Mouse (Mus musculus): ENCODE measurements around the gene Atat1. TPM values are rescaled to one million over a fixed set of nuclear protein-coding genes. Genes with fewer than 3 reads are reported as not detected.

Gene Atat1
- total RNA-seq, 2 experiments from 2014 or later, result 3.9 to 4.8 TPM

- peak; percentile 50 for DNase-seq (ENCODE audit: low spot score)
Observed at GRCm38 (mm10) chr17:35917463-35918251, 7.8 kb upstream of the Atat1 start.

DNA sequence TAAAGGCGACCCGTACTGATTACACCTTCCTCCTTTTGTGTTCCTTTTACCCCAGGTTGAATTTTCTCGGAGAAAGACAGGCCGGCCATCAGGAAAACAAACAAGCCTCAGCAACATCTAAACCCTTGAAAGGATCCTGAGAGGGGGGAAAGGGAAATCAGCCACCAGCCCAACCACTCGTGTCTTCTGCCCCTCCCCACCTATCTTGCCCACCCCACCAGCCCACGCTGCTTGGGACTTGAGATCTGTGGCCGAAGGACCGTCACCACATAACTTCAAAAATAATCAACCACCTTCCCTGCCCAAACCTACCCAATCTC, 7.2 kb upstream of the Atat1 start:
- no peak for DNase-seq (ENCODE audit: low spot score)

- DNase-seq (ENCODE audit: low spot score), result peak; percentile 99
Observed at GRCm38 (mm10) chr17:35916297-35917142, 6.6 kb upstream of the Atat1 start, which contains the start of the genes Mrps18b and Ppp1r10. Gene Mrps18b, minus strand, starts transcription at chr17:35916389. Gene Ppp1r10, plus strand, starts transcription at chr17:35916434.

DNA sequence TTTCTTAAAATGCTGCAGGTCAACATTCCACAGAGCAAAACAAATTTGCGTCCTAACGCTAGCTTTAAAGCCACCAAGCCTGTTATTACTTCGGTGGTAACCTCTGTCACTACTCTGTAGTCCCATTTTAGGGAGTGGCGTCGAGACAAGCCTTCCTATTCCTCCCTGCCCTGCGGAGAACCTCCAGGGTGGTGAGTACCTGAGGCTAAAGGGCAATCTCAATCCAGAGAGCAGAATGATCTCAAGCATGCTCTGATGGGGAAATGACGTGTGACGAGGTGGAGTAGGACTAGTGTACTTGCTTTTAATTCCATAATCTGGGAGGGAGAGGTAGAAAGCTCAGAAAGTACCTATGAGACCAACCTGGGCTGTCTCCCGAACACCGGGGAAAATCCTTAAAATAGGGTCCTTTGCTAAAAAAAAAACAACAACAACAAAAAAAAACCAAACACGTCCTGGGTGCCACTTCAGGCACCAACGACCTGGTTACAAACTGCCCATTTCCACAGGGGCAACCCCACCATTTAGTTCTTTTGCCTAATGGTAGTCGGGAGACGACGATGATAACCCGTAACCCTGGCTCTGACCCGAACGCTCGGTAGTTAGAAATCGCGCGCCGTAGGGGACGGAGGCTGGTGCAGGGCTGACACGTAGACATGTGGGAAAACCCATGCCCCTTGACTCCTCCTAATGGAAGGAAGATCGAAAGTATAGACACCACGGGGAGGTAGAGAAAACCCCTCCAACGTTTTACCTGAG, 5.8 kb upstream of the Atat1 start:
- no peak for DNase-seq (ENCODE audit: low spot score)

- no peak for DNase-seq (ENCODE audit: low spot score)
Observed at GRCm38 (mm10) chr17:35914975-35915374, 5.1 kb upstream of the Atat1 start.

- no peak for DNase-seq (ENCODE audit: low spot score)
Observed at GRCm38 (mm10) chr17:35909186-35909918, 523 bp downstream of the Atat1 start.

GRCm38 (mm10) chr17:35907609-35908008, 2.3 kb downstream of the Atat1 start:
- DNase-seq (ENCODE audit: low spot score), result no peak

GRCm38 (mm10) chr17:35905587-35905986, 4.3 kb downstream of the Atat1 start:
- no peak for DNase-seq (ENCODE audit: low spot score)

GRCm38 (mm10) chr17:35903992-35904355, 5.9 kb downstream of the Atat1 start:
- DNase-seq (ENCODE audit: low spot score), result no peak

- DNase-seq (ENCODE audit: low spot score), result no peak
Observed at GRCm38 (mm10) chr17:35903343-35903991, 6.4 kb downstream of the Atat1 start.

- DNase-seq (ENCODE audit: low spot score), result no peak
Observed at GRCm38 (mm10) chr17:35900636-35901035, 9.2 kb downstream of the Atat1 start.

DNA sequence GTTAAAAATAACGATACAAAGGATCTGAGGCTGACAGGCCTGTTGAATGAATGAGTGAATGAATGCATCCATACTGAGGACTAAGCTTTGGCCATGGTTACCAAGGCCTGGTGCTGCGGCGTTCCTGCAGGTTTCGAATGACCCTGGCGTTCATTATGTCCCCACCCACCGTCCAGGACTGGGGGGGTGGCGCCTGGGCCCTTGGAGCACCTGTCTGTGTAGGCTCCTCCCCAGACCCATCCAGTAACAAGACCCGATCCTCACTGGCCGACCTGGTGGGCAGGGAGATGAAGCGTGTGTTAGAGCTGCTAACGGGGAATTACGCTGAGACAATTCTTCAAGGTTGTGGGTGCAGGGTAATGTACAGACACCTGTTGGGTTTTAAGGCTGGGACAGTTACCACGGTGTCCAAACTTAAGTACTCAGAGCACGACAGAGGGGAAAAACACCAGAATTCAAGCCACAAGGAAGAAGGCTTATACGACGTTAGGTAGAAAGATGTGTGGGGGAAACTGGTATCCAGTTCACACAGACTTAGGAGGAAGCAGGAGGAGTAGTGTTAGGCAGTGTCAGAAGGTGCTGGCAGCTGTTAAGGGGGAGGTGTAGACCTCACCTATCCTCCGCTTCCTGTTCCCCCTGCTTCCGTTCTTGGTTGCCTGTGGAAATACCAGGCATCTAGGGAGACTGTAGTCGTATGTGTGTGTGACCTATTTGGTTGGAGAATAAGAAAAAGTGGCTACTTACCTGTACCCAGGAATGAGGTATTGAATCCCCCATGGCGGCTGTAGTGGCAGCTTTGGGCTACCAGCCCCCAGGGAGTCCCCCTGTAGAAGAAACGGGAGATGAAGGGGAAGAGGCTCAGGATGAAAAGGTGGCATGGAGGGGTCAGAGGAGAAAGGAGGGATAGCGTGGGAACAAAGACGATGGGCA, 12.0 kb downstream of the Atat1 start:
- no peak for DNase-seq (ENCODE audit: low spot score)

DNA sequence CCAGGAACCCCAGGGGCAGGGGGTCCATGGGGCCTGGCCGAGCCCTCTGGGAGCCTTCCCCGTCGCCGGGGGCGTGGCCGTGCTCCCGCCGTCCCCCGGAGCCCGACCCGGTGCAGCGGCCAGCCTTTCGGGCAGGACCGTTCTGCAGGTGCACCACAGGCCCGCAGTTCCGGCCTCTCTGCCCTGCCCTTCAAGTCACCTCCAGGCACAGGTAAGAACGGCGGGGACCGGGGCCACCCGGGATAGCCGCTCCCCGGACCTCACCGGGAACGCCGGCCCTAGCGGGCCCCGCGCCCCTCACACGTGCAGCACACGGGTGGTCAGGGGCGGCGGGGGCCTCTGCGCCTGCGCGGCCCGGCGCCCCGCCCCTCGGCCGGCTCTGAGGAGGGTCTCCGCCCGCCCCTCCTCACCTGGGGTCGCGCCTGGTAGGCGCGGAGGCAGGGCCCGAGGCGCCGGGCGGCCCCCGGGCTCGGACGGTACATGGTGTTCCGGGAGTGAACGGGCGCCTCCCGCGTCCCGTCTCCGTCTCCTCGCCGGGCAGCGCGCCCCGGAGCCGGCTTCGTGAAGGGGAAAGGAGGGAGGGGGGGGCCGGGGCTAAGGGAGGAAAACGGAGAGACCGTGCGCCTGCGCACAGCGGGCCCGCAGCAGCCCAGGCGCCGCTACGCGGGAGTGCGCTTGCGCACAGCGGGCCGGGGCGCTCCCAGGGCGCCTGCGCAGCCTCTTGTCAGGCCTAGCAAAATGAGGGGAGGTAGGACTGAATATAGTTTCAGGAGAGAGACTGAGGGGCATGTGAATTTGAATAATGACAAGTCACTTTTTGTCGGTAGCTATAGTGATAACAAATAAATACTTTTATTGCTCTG, 12.9 kb downstream of the Atat1 start, which contains the start of gene 2310061I04Rik:
Gene 2310061I04Rik, minus strand, starts transcription at position 651 of the 863 bp plus-strand sequence.
- DNase-seq (ENCODE audit: low spot score), result peak; percentile 90

DNA sequence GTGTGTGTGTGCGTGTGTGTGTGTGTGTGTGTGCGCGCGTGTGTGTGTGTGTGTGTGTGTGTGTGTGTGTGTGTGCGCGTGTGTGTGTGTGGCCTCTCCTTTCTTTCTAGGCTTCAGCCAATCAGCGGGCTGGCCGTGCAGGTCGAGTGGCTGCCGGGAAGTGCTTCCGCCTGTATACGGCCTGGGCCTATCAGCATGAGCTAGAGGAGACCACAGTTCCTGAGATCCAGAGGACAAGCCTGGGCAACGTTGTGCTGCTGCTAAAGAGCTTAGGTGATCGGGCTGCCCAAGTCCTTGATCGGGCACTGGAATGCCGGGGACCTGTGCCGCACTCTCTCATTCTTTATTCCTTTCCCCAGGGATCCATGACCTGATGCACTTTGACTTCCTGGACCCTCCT, 22.1 kb downstream of the Atat1 start:
- no peak for DNase-seq (ENCODE audit: low spot score)

GRCm38 (mm10) chr17:35883777-35884176, 26.1 kb downstream of the Atat1 start:
- DNase-seq (ENCODE audit: low spot score), result no peak

DNA sequence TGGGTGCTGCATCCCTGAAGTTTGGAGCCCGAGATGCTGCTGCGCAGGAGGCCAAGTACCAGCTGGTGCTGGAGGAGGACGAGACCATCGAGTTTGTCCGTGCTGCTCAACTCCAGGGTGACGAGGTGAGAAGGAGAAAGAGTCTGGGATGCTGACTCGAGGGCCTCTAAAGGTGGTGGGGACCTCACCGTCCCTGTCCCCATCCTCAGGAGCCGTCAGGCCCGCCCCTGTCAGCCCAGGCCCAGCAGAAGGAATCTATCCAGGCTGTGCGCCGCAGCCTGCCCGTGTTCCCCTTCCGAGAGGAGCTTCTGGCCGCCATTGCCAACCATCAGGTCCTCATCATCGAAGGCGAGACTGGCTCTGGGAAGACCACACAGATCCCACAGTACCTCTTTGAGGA, 27.0 kb downstream of the Atat1 start:
- no peak for DNase-seq (ENCODE audit: low spot score)

DNA sequence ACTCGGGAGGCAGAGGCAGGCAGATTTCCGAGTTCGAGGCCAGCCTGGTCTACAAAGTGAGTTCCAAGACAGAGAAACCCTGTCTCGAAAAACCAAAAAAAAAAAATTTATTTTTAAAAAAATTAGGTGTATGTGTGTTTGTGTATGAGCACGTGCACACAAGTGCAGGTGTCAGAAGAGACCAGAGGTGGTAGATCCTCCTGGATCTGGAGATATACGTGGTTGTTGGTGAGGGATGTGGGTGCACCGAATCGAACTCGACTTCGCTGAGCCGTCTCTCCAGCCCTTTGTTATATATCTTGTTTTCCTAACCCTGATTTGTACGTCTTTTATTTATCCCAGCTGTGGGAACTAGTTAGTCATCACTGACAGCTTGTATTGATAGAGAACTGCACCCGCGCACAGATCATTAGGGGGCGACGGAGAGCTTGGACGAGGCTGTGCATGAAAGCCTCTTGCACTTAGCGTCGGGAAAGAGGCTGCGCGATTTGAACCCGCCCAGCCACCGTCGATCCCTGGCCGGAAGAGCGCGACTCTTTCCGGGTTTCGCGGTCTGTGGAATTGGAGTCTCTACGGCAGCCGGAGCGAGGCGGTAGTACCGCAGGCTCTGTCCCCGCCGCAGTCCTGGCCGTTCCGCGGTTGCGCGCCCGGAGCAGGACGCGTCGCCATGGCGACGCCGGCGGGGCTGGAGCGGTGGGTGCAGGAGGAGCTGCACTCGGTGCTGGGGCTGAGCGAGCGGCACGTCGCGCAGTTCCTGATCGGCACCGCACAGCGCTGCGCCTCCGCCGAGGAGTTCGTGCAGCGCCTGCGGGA, 30.4 kb downstream of the Atat1 start, which contains the start of gene Dhx16:
Gene Dhx16, plus strand, starts transcription at position 575 of the 813 bp plus-strand sequence.
- peak; percentile 96 for DNase-seq (ENCODE audit: low spot score)

DNA sequence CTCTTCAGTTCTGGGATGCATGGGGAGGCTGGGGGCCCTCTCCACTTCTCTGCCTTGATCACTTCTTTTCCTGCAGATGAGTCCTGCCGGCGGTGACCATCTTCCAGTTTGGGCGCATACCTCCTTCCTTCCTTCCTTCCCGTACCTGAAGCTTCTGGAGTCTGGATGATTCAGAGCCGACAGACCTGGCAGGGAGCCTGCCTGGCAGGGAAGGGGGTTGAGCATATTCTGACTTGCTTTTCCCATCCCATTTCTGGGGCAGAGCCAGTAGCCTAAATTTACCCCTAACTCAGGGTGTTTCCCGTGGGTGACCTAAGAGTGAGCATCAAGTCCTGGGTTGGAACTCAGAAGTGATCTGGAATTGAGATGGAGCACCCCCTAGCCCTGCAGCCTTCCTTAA, 35.2 kb downstream of the Atat1 start:
- no peak for DNase-seq (ENCODE audit: low spot score)
